Mouse (Mus musculus): ENCODE results near the gene Fcrl1.

Fcrl1 gene

GRCm38 (mm10) chr3:87411150-87411549, 35.0 kb downstream of the Fcrl1 start:
- peak; percentile 22 for DNase-seq

- DNase-seq: no peak
Measured at GRCm38 (mm10) chr3:87420645-87421044, 44.5 kb downstream of the Fcrl1 start.

GRCm38 (mm10) chr3:87422386-87422910, 46.3 kb downstream of the Fcrl1 start:
- no peak for DNase-seq

- no peak for DNase-seq
Measured at GRCm38 (mm10) chr3:87435479-87435878, 59.3 kb downstream of the Fcrl1 start, which contains the start of gene Fcrl5. Fcrl5 (plus strand) TSS chr3:87435773.

- DNase-seq: no peak
Measured at GRCm38 (mm10) chr3:87440586-87440985, 64.4 kb downstream of the Fcrl1 start.

- no peak for DNase-seq
Measured at GRCm38 (mm10) chr3:87443968-87444367, 67.8 kb downstream of the Fcrl1 start.
